Mouse (Mus musculus): ENCODE measurements at regions not wholly inside any gene's neighbourhood (a gene's known extent, or its start where the extent isn't known, plus 50 kb on each side); places are given as distances from the start of the nearest gene placed in this dataset.

GRCm38 (mm10) chr2:46678366-46678765 is 1561.2 kb upstream of the Zeb2 start:
- no peak overlapping the region for H3K27ac ChIP-seq (ENCODE audit: insufficient read depth, low read length)
- no peak for DNase-seq
- H3K27me3 ChIP-seq (ENCODE audit: control insufficient read depth, insufficient read depth, low read length) = no peaks in the 10 kb centered on the region
- TF ChIP-seq POLR2A (IDR thresholded peaks at IDR 0.05; ENCODE audit: borderline replicate concordance, insufficient read depth, low read length) (no peak), CTCF (IDR thresholded peaks at IDR 0.05; ENCODE audit: borderline replicate concordance, insufficient read depth, low read depth, low read length) (no peak)
- H3K4me3 ChIP-seq (replicated peaks; ENCODE audit: insufficient read depth, low read depth, low read length) = no peak overlapping the region
- WGBS = 13% methylated on average over 2 of the region's 2 CpGs
- H3K4me1 ChIP-seq (ENCODE audit: control insufficient read depth, insufficient read depth, low read length) = no peaks in the 10 kb centered on the region

- Histone ChIP-seq H3K4me3 (replicated peaks; ENCODE audit: insufficient read depth, low read depth, low read length) (no peak overlapping the region), H3K4me1 (ENCODE audit: control insufficient read depth, insufficient read depth, low read length) (no peaks in the 10 kb centered on the region), H3K27ac (ENCODE audit: insufficient read depth, low read length) (no peak overlapping the region), H3K27me3 (ENCODE audit: control insufficient read depth, insufficient read depth, low read length) (no peaks in the 10 kb centered on the region)
- 33% methylated on average over 13 of the region's 13 CpGs for WGBS
- DNase-seq = no peak
- TF ChIP-seq POLR2A (IDR thresholded peaks at IDR 0.05; ENCODE audit: borderline replicate concordance, insufficient read depth, low read length) (no peak), CTCF (IDR thresholded peaks at IDR 0.05; ENCODE audit: borderline replicate concordance, insufficient read depth, low read depth, low read length) (no peak)
Measured at GRCm38 (mm10) chr2:46669517-46670291, 1552.5 kb upstream of the Zeb2 start.

- 29% methylated on average over 3 of the region's 3 CpGs for WGBS
- no peak for DNase-seq
- TF ChIP-seq POLR2A (IDR thresholded peaks at IDR 0.05; ENCODE audit: borderline replicate concordance, insufficient read depth, low read length) (no peak), CTCF (IDR thresholded peaks at IDR 0.05; ENCODE audit: borderline replicate concordance, insufficient read depth, low read depth, low read length) (no peak)
- Histone ChIP-seq H3K4me1 (ENCODE audit: control insufficient read depth, insufficient read depth, low read length) (no peaks in the 10 kb centered on the region), H3K4me3 (replicated peaks; ENCODE audit: insufficient read depth, low read depth, low read length) (no peak overlapping the region), H3K27ac (ENCODE audit: insufficient read depth, low read length) (no peak overlapping the region), H3K27me3 (ENCODE audit: control insufficient read depth, insufficient read depth, low read length) (no peaks in the 10 kb centered on the region)
Measured at GRCm38 (mm10) chr2:46666990-46667337, 1549.8 kb upstream of the Zeb2 start.

- Histone ChIP-seq H3K4me3 (replicated peaks; ENCODE audit: insufficient read depth, low read depth, low read length) (no peak overlapping the region), H3K4me1 (ENCODE audit: control insufficient read depth, insufficient read depth, low read length) (no peaks in the 10 kb centered on the region), H3K27ac (ENCODE audit: insufficient read depth, low read length) (no peak overlapping the region), H3K27me3 (ENCODE audit: control insufficient read depth, insufficient read depth, low read length) (no peaks in the 10 kb centered on the region)
- WGBS = 19% methylated on average over 10 of the region's 10 CpGs
- no peak for DNase-seq
- TF ChIP-seq POLR2A (IDR thresholded peaks at IDR 0.05; ENCODE audit: borderline replicate concordance, insufficient read depth, low read length) (no peak), CTCF (IDR thresholded peaks at IDR 0.05; ENCODE audit: borderline replicate concordance, insufficient read depth, low read depth, low read length) (no peak)
Measured at GRCm38 (mm10) chr2:46666084-46666989, 1549.1 kb upstream of the Zeb2 start.

GRCm38 (mm10) chr2:46661876-46662275 is 1544.7 kb upstream of the Zeb2 start:
- Histone ChIP-seq H3K4me3 (replicated peaks; ENCODE audit: insufficient read depth, low read depth, low read length) (no peak overlapping the region), H3K27me3 (ENCODE audit: control insufficient read depth, insufficient read depth, low read length) (no peaks in the 10 kb centered on the region), H3K27ac (ENCODE audit: insufficient read depth, low read length) (no peak overlapping the region), H3K4me1 (ENCODE audit: control insufficient read depth, insufficient read depth, low read length) (no peaks in the 10 kb centered on the region)
- TF ChIP-seq CTCF (IDR thresholded peaks at IDR 0.05; ENCODE audit: borderline replicate concordance, insufficient read depth, low read depth, low read length) (no peak), POLR2A (IDR thresholded peaks at IDR 0.05; ENCODE audit: borderline replicate concordance, insufficient read depth, low read length) (no peak)
- DNase-seq = no peak
- 91% methylated on average over 3 of the region's 3 CpGs for WGBS

GRCm38 (mm10) chr2:46660577-46660976 is 1543.4 kb upstream of the Zeb2 start:
- Histone ChIP-seq H3K4me3 (replicated peaks; ENCODE audit: insufficient read depth, low read depth, low read length) (no peak overlapping the region), H3K4me1 (ENCODE audit: control insufficient read depth, insufficient read depth, low read length) (no peaks in the 10 kb centered on the region), H3K27me3 (ENCODE audit: control insufficient read depth, insufficient read depth, low read length) (no peaks in the 10 kb centered on the region), H3K27ac (ENCODE audit: insufficient read depth, low read length) (no peak overlapping the region)
- no peak for DNase-seq
- WGBS = 90% methylated on average over 3 of the region's 3 CpGs
- TF ChIP-seq CTCF (IDR thresholded peaks at IDR 0.05; ENCODE audit: borderline replicate concordance, insufficient read depth, low read depth, low read length) (no peak), POLR2A (IDR thresholded peaks at IDR 0.05; ENCODE audit: borderline replicate concordance, insufficient read depth, low read length) (no peak)

GRCm38 (mm10) chr2:46655289-46655688 is 1538.1 kb upstream of the Zeb2 start:
- Histone ChIP-seq H3K4me3 (replicated peaks; ENCODE audit: insufficient read depth, low read depth, low read length) (no peak overlapping the region), H3K27me3 (ENCODE audit: control insufficient read depth, insufficient read depth, low read length) (no peaks in the 10 kb centered on the region), H3K4me1 (ENCODE audit: control insufficient read depth, insufficient read depth, low read length) (no peaks in the 10 kb centered on the region), H3K27ac (ENCODE audit: insufficient read depth, low read length) (no peak overlapping the region)
- TF ChIP-seq CTCF (IDR thresholded peaks at IDR 0.05; ENCODE audit: borderline replicate concordance, insufficient read depth, low read depth, low read length) (no peak), POLR2A (IDR thresholded peaks at IDR 0.05; ENCODE audit: borderline replicate concordance, insufficient read depth, low read length) (no peak)
- DNase-seq = no peak
- WGBS = 66% methylated on average over 1 of the region's 1 CpGs
